Mouse (Mus musculus): ENCODE results near the gene Tram2.

Tram2 gene

GRCm38 (mm10) chr1:21079217-21079773, at the start of gene Tram2:
TSS of gene Tram2 (minus strand) at chr1:21079229.
- DNase-seq (ENCODE audit: low read depth, low spot score) = peak; percentile 97

GRCm38 (mm10) chr1:21124713-21125336, 45.8 kb upstream of the Tram2 start:
- no peak for DNase-seq (ENCODE audit: low read depth, low spot score)

- DNase-seq (ENCODE audit: low read depth, low spot score) = no peak
These were observed 24.8 kb upstream of the Tram2 start for GRCm38 (mm10) chr1:21103784-21104183.

GRCm38 (mm10) chr1:21101221-21102006, 22.4 kb upstream of the Tram2 start:
- peak; percentile 82 for DNase-seq (ENCODE audit: low read depth, low spot score)

GRCm38 (mm10) chr1:21100726-21101125, 21.7 kb upstream of the Tram2 start:
- DNase-seq (ENCODE audit: low read depth, low spot score) = no peak

- no peak for DNase-seq (ENCODE audit: low read depth, low spot score)
These were observed 18.3 kb upstream of the Tram2 start for GRCm38 (mm10) chr1:21097001-21097989.

GRCm38 (mm10) chr1:21094644-21095215, 15.7 kb upstream of the Tram2 start:
- no peak for DNase-seq (ENCODE audit: low read depth, low spot score)

- DNase-seq (ENCODE audit: low read depth, low spot score) = no peak
These were observed 10.7 kb upstream of the Tram2 start for GRCm38 (mm10) chr1:21089661-21090117.

GRCm38 (mm10) chr1:21086291-21086690, 7.3 kb upstream of the Tram2 start:
- DNase-seq (ENCODE audit: low read depth, low spot score) = no peak

- DNase-seq (ENCODE audit: low read depth, low spot score) = no peak
These were observed 5.6 kb upstream of the Tram2 start for GRCm38 (mm10) chr1:21084661-21085060.

GRCm38 (mm10) chr1:21080362-21080761, 1.3 kb upstream of the Tram2 start:
- DNase-seq (ENCODE audit: low read depth, low spot score) = peak; percentile 16

- no peak for DNase-seq (ENCODE audit: low read depth, low spot score)
These were observed 381 bp downstream of the Tram2 start for GRCm38 (mm10) chr1:21078481-21079214.

- DNase-seq (ENCODE audit: low read depth, low spot score) = no peak
These were observed 1.4 kb downstream of the Tram2 start for GRCm38 (mm10) chr1:21077619-21078018.

- DNase-seq (ENCODE audit: low read depth, low spot score) = no peak
These were observed 1.8 kb downstream of the Tram2 start for GRCm38 (mm10) chr1:21077191-21077590.

- no peak for DNase-seq (ENCODE audit: low read depth, low spot score)
These were observed 3.0 kb downstream of the Tram2 start for GRCm38 (mm10) chr1:21075986-21076495.

GRCm38 (mm10) chr1:21074231-21074630, 4.8 kb downstream of the Tram2 start:
- DNase-seq (ENCODE audit: low read depth, low spot score) = no peak

- DNase-seq (ENCODE audit: low read depth, low spot score) = no peak
These were observed 6.1 kb downstream of the Tram2 start for GRCm38 (mm10) chr1:21072875-21073444.

GRCm38 (mm10) chr1:21070658-21071057, 8.4 kb downstream of the Tram2 start:
- no peak for DNase-seq (ENCODE audit: low read depth, low spot score)

GRCm38 (mm10) chr1:21069830-21070522, 9.1 kb downstream of the Tram2 start:
- no peak for DNase-seq (ENCODE audit: low read depth, low spot score)
